Mouse (Mus musculus) embryonic facial prominence, embryonic 11.5 days (tissue): ENCODE results near the gene Prpsap1. TPM values are rescaled to one million over a fixed set of nuclear protein-coding genes. Genes with fewer than 3 reads are reported as not detected.

Experiments used
- ATAC-seq: fragments of 200-750 bp; cut with Nextera tagmentation; replicated peaks from 2 replicates; pipeline ENCODE4 v1.8.0; 2017; ENCODE audit warnings: low read depth; ENCODE audit not compliant: insufficient number of reproducible peaks, low FRiP score, low TSS enrichment
- DNase-seq: peaks from one replicate; pipeline ENCODE4 v3.0.0-alpha.2; 2015; ENCODE audit warnings: low spot score
- H3K27ac ChIP-seq: fragments of 300-500 bp; sonication (generic); replicated peaks from 2 replicates; pipeline ENCODE4 v1.5.1; 2014; ENCODE audit warnings: mild to moderate bottlenecking, low read depth, low read length, control low read depth
- H3K27me3 ChIP-seq: fragments of 300-500 bp; sonication (generic); 2 replicates; pipeline ENCODE4 v1.6.1; 2014; ENCODE audit warnings: mild to moderate bottlenecking, low read length, moderate library complexity, mixed read lengths; ENCODE audit not compliant: control insufficient read depth, insufficient read depth
- H3K36me3 ChIP-seq: fragments of 300-500 bp; sonication (generic); replicated peaks from 2 replicates; pipeline ENCODE4 v1.6.1; 2014; ENCODE audit warnings: low read depth, mild to moderate bottlenecking, low read length, moderate library complexity, mixed read lengths; ENCODE audit not compliant: control insufficient read depth, insufficient read depth
- H3K4me1 ChIP-seq: fragments of 300-500 bp; sonication (generic); 2 replicates; pipeline ENCODE4 v1.6.1; 2014; ENCODE audit warnings: low read length, mixed read lengths; ENCODE audit not compliant: control insufficient read depth, insufficient read depth
- H3K4me2 ChIP-seq: fragments of 300-500 bp; sonication (generic); 2 replicates; pipeline ENCODE4 v1.6.1; 2014; ENCODE audit warnings: low read depth, mild to moderate bottlenecking, control low read depth, low read length, moderate library complexity
- H3K4me3 ChIP-seq: fragments of 300-500 bp; sonication (generic); 2 replicates; pipeline ENCODE4 v1.5.1; 2014; ENCODE audit warnings: low read depth, low read length, control low read depth
- H3K9ac ChIP-seq: fragments of 300-500 bp; sonication (generic); replicated peaks from 2 replicates; pipeline ENCODE4 v1.6.1; 2014; ENCODE audit warnings: mild to moderate bottlenecking, control low read depth, low read length
- H3K9me3 ChIP-seq: fragments of 300-500 bp; sonication (generic); replicated peaks from 2 replicates; pipeline ENCODE4 v1.6.1; 2016; ENCODE audit warnings: mild to moderate bottlenecking, low read length, inconsistent platforms, mixed read lengths; ENCODE audit not compliant: control insufficient read depth
- WGBS: fragments of 180-500 bp; shearing (Covaris S2); extraction: QIAGEN DNeasy Blood & Tissue Kit; methylation state at CpG from one replicate; pipeline ENCODE4 v1.1.7; 2014; 5-methylcytosine and 5-hydroxymethylcytosine counted together
- polyA plus RNA-seq: library from polyadenylated mRNA; unstranded; fragments of >200 nt; fragmentation: Nextera tagmentation; extraction: Ambion mirVana; gene quantifications from 2 replicates; pipeline ENCODE4 v1.2.1, GENCODE M21; 2014

Gene Prpsap1
- polyA plus RNA-seq, 1 experiment from 2014 or later: 171 TPM

- Histone ChIP-seq H3K9ac (no peak overlapping the region), H3K4me3 (no peak overlapping the region), H3K4me1 (peaks cover 2% of the 10 kb centered on the region; the same call in 1 of the 2 replicates), H3K27me3 (no peaks in the 10 kb centered on the region), H3K9me3 (no peaks in the 10 kb centered on the region), H3K36me3 (no peaks in the 10 kb centered on the region), H3K27ac (no peak overlapping the region), H3K4me2 (no peak overlapping the region)
- 84% methylated on average over 6 of the region's 6 CpGs for WGBS
- DNase-seq (no peak), ATAC-seq (no peak)
Measured at GRCm38 (mm10) chr11:116512987-116513386, 19.0 kb upstream of the Prpsap1 start.

- H3K27ac ChIP-seq: no peak overlapping the region
- H3K4me3 ChIP-seq: no peak overlapping the region
- H3K27me3 ChIP-seq: no peaks in the 10 kb centered on the region
- H3K4me2 ChIP-seq: no peak overlapping the region
- no peak overlapping the region for H3K9ac ChIP-seq
- peaks cover 2% of the 10 kb centered on the region; the same call in 1 of the 2 replicates for H3K4me1 ChIP-seq
- no peaks in the 10 kb centered on the region for H3K36me3 ChIP-seq
- WGBS: 96% methylated on average over 7 of the region's 7 CpGs
- no peaks in the 10 kb centered on the region for H3K9me3 ChIP-seq
- DNase-seq: no peak
- ATAC-seq: no peak
Measured at GRCm38 (mm10) chr11:116512154-116512553, 18.2 kb upstream of the Prpsap1 start.

- Histone ChIP-seq H3K4me2 (no peak overlapping the region), H3K36me3 (no peaks in the 10 kb centered on the region), H3K4me1 (peaks cover 2% of the 10 kb centered on the region; the same call in 1 of the 2 replicates), H3K27me3 (no peaks in the 10 kb centered on the region), H3K9ac (no peak overlapping the region), H3K27ac (no peak overlapping the region), H3K9me3 (no peaks in the 10 kb centered on the region), H3K4me3 (no peak overlapping the region)
- WGBS: 69% methylated on average over 7 of the region's 7 CpGs
- DNase-seq (no peak), ATAC-seq (no peak)
Measured at GRCm38 (mm10) chr11:116511301-116511868, 17.4 kb upstream of the Prpsap1 start.

GRCm38 (mm10) chr11:116508689-116509088 is 14.7 kb upstream of the Prpsap1 start:
- DNase-seq: peak; percentile 68
- H3K4me2 ChIP-seq: no peak overlapping the region
- no peak for ATAC-seq
- 25% methylated on average over 2 of the region's 2 CpGs for WGBS
- H3K36me3 ChIP-seq: no peaks in the 10 kb centered on the region
- H3K4me1 ChIP-seq: no peaks in the 10 kb centered on the region
- no peak overlapping the region for H3K4me3 ChIP-seq
- no peaks in the 10 kb centered on the region for H3K27me3 ChIP-seq
- no peaks in the 10 kb centered on the region for H3K9me3 ChIP-seq
- no peak overlapping the region for H3K27ac ChIP-seq
- H3K9ac ChIP-seq: no peak overlapping the region

- no peak overlapping the region for H3K27ac ChIP-seq
- H3K9me3 ChIP-seq: no peaks in the 10 kb centered on the region
- no peak overlapping the region for H3K4me3 ChIP-seq
- DNase-seq (no peak), ATAC-seq (no peak)
- 87% methylated on average over 17 of the region's 17 CpGs for WGBS
- no peaks in the 10 kb centered on the region for H3K4me1 ChIP-seq
- H3K9ac ChIP-seq: no peak overlapping the region
- no peak overlapping the region for H3K4me2 ChIP-seq
- H3K27me3 ChIP-seq: no peaks in the 10 kb centered on the region
- H3K36me3 ChIP-seq: no peaks in the 10 kb centered on the region
Measured at GRCm38 (mm10) chr11:116506151-116506875, 12.3 kb upstream of the Prpsap1 start.

- no peaks in the 10 kb centered on the region for H3K9me3 ChIP-seq
- no peak overlapping the region for H3K27ac ChIP-seq
- DNase-seq (no peak), ATAC-seq (no peak)
- H3K4me1 ChIP-seq: no peaks in the 10 kb centered on the region
- H3K9ac ChIP-seq: no peak overlapping the region
- H3K27me3 ChIP-seq: no peaks in the 10 kb centered on the region
- no peak overlapping the region for H3K4me3 ChIP-seq
- no peak overlapping the region for H3K4me2 ChIP-seq
- WGBS: 72% methylated on average over 5 of the region's 5 CpGs
- H3K36me3 ChIP-seq: no peaks in the 10 kb centered on the region
Measured at GRCm38 (mm10) chr11:116505573-116505972, 11.6 kb upstream of the Prpsap1 start.

GRCm38 (mm10) chr11:116504516-116504915 is 10.5 kb upstream of the Prpsap1 start:
- ATAC-seq: no peak
- H3K4me3 ChIP-seq: no peak overlapping the region
- H3K27me3 ChIP-seq: no peaks in the 10 kb centered on the region
- H3K4me2 ChIP-seq: no peak overlapping the region
- H3K9ac ChIP-seq: no peak overlapping the region
- 87% methylated on average over 17 of the region's 17 CpGs for WGBS
- DNase-seq: no peak
- no peaks in the 10 kb centered on the region for H3K4me1 ChIP-seq
- H3K27ac ChIP-seq: no peak overlapping the region
- no peaks in the 10 kb centered on the region for H3K9me3 ChIP-seq
- no peaks in the 10 kb centered on the region for H3K36me3 ChIP-seq

- 23% methylated on average over 7 of the region's 7 CpGs for WGBS
- no peak overlapping the region for H3K27ac ChIP-seq
- no peaks in the 10 kb centered on the region for H3K36me3 ChIP-seq
- H3K4me3 ChIP-seq: no peak overlapping the region
- no peak overlapping the region for H3K4me2 ChIP-seq
- H3K4me1 ChIP-seq: no peaks in the 10 kb centered on the region
- H3K27me3 ChIP-seq: no peaks in the 10 kb centered on the region
- no peak overlapping the region for H3K9ac ChIP-seq
- H3K9me3 ChIP-seq: no peaks in the 10 kb centered on the region
- DNase-seq: peak; percentile 86
- ATAC-seq: no peak
Measured at GRCm38 (mm10) chr11:116501005-116501746, 7.2 kb upstream of the Prpsap1 start.
